Mouse (Mus musculus) hindbrain, embryonic 15.5 days (tissue): ENCODE data around the gene Hapln1. TPM values are rescaled to one million over a fixed set of nuclear protein-coding genes. Genes with fewer than 3 reads are reported as not detected.

Experiments
- ATAC-seq: fragments of 200-750 bp; cut with Nextera tagmentation; 2 replicates; pipeline ENCODE4 v1.8.0; 2017; ENCODE audit warnings: low read depth, moderate number of reproducible peaks, moderate TSS enrichment; ENCODE audit not compliant: low FRiP score
- H3K27ac ChIP-seq: fragments of 300-500 bp; sonication (generic); replicated peaks from 2 replicates; pipeline ENCODE4 v1.5.1; 2015; ENCODE audit warnings: mild to moderate bottlenecking, inconsistent platforms
- H3K27me3 ChIP-seq: fragments of 300-500 bp; sonication (generic); 2 replicates; pipeline ENCODE4 v1.6.1; 2015; ENCODE audit warnings: control low read depth, inconsistent platforms
- H3K36me3 ChIP-seq: fragments of 300-500 bp; sonication (generic); 2 replicates; pipeline ENCODE4 v1.6.1; 2015; ENCODE audit warnings: control low read depth, inconsistent platforms
- H3K4me1 ChIP-seq: fragments of 300-500 bp; sonication (generic); replicated peaks from 2 replicates; pipeline ENCODE4 v1.6.1; 2015; ENCODE audit warnings: control low read depth, inconsistent platforms
- H3K4me2 ChIP-seq: fragments of 300-500 bp; sonication (generic); 2 replicates; pipeline ENCODE4 v1.6.1; 2015; ENCODE audit warnings: moderate library complexity, mild to moderate bottlenecking, inconsistent platforms
- H3K4me3 ChIP-seq: fragments of 300-500 bp; sonication (generic); 2 replicates; pipeline ENCODE4 v1.5.1; 2015; ENCODE audit warnings: mild to moderate bottlenecking, inconsistent platforms
- H3K9ac ChIP-seq: fragments of 300-500 bp; sonication (generic); 2 replicates; pipeline ENCODE4 v1.6.1; 2015; ENCODE audit warnings: inconsistent platforms
- H3K9me3 ChIP-seq: fragments of 300-500 bp; sonication (generic); 2 replicates; pipeline ENCODE4 v1.6.1; 2016; ENCODE audit warnings: control low read depth, inconsistent platforms
- WGBS: fragments of 180-500 bp; shearing (Covaris S2); methylation state at CpG from one replicate; pipeline ENCODE4 v1.1.7; 2015; 5-methylcytosine and 5-hydroxymethylcytosine counted together
- polyA plus RNA-seq: library from polyadenylated mRNA; unstranded; fragments of >200 nt; fragmentation: Nextera tagmentation; extraction: Ambion mirVana; gene quantifications from 2 replicates; pipeline ENCODE4 v1.2.1, GENCODE M21; 2015

Hapln1 gene
- polyA plus RNA-seq: 0.52 and 0.82 TPM in 2 replicates

DNA sequence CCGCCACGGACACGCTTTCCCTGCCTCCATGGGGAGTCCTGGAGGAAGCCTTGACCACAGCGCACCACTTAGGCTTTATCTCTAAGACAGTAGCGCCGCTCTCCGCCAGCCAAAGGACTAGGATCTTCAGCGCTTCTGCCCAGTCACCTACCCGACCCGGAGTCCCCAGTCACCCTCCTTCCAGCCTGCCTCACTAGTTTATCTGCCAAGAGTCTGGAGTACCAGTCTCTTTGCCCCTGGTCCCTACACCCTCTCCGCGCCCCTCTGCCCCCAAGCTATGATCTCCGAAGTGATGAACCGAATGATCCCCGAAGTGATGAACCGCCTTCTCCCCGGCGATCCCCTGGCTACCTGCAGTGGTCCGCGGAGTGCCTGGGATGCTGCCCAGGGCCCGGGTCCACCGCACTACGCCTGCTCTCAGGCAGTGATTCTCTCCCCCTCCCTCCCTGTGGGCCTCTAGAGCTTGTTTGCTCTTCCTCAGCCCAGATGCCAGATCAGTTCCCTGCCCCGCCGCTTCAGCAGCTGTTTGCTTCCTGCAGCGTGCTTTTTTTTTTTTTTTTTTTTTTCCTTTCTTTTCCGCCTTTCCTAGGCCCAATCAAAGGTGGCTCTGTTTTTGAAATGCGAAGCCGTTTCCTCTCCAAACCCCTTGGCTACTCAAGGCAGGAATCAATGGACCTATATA is at the start of gene Hapln1:
Hapln1 (plus strand) TSS at position 592 of the 682 bp plus-strand sequence.
- WGBS: under 1% methylated on average over 29 of the region's 29 CpGs

DNA sequence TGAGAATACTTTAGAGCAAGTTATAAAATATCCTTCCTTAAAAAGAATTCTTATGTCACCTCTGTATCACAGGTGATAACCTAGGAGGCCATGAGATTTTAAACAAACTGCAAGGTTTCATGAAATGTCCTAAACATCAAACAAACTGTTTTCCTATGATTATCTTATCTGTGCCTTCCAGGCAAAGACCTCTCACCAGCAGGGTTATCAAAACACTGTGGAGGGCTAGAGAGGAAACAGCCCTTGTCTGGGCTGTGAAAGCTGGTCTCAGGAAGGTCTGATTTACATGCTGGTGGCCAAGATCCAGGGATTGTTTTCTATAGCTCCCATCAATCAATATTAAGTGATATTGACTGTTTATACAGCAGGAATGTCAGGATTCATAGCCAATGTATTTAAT is 46.4 kb upstream of the Hapln1 start:
- Histone ChIP-seq H3K9ac (no peak overlapping the region), H3K4me3 (no peak overlapping the region), H3K27ac (no peak overlapping the region), H3K9me3 (no peaks in the 10 kb centered on the region), H3K36me3 (no peaks in the 10 kb centered on the region), H3K27me3 (no peaks in the 10 kb centered on the region), H3K4me1 (no peaks in the 10 kb centered on the region), H3K4me2 (no peak overlapping the region)
- ATAC-seq: no peak

More for the DNA sequence above, at the start of gene Hapln1:
- H3K9me3 ChIP-seq: no peaks in the 10 kb centered on the region
- H3K9ac ChIP-seq: peak within 1 kb of the TSS; percentile 52
- H3K4me1 ChIP-seq: peaks cover 4% of the 10 kb centered on the region
- peak within 1 kb of the TSS; percentile 50 for H3K4me3 ChIP-seq
- H3K27me3 ChIP-seq: no peaks in the 10 kb centered on the region
- H3K4me2 ChIP-seq: peak within 1 kb of the TSS; percentile 77
- H3K27ac ChIP-seq: no peak within 1 kb of the TSS
- peak; percentile 90 for ATAC-seq
- no peaks in the 10 kb centered on the region for H3K36me3 ChIP-seq

DNA sequence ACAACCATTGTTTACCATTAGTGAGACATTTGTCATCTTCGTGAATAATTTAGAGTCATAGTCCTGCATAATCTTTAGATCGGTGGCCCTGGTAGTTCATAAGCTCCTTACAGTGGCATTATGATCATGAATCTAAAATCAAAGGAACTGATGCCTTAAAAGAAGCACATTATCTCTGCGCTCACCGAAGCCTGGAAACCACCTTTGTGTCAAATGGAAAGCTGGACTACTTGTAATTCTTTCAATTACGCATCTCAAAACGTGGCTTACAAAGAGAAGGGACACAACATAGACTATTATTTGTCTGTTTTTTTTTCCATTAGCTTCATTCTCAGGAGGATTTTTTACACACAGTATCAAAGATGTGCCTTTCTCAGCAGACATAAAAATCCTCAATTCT is 45.9 kb upstream of the Hapln1 start:
- H3K9me3 ChIP-seq: no peaks in the 10 kb centered on the region
- H3K9ac ChIP-seq: no peak overlapping the region
- no peaks in the 10 kb centered on the region for H3K4me1 ChIP-seq
- no peak for ATAC-seq
- H3K4me2 ChIP-seq: no peak overlapping the region
- 76% methylated on average over 6 of the region's 6 CpGs for WGBS
- no peaks in the 10 kb centered on the region for H3K27me3 ChIP-seq
- no peak overlapping the region for H3K4me3 ChIP-seq
- H3K27ac ChIP-seq: no peak overlapping the region
- H3K36me3 ChIP-seq: no peaks in the 10 kb centered on the region

DNA sequence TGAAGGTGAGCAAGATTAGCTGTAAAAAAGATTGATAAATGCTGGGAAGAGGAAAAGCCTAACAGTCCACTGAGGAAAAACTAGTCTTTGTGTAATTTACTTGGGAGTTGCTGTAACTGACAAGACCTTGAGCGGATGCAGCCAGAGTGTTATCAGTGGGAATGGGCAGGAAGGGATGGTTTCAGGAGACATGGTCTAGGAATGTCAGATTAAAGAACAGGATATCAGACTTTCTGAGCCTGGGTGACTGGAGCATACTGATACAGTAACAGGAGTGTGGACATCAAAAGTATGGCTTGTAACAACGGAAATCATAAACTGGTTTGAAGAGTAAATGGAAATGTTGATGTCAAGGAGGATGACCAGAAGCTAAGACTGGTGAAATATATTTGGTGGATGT is 43.0 kb upstream of the Hapln1 start:
- Histone ChIP-seq H3K9ac (no peak overlapping the region), H3K4me2 (no peak overlapping the region), H3K36me3 (no peaks in the 10 kb centered on the region), H3K9me3 (no peaks in the 10 kb centered on the region), H3K27ac (no peak overlapping the region), H3K4me3 (no peak overlapping the region), H3K4me1 (no peaks in the 10 kb centered on the region), H3K27me3 (no peaks in the 10 kb centered on the region)
- 89% methylated on average over 2 of the region's 2 CpGs for WGBS
- ATAC-seq: no peak

DNA sequence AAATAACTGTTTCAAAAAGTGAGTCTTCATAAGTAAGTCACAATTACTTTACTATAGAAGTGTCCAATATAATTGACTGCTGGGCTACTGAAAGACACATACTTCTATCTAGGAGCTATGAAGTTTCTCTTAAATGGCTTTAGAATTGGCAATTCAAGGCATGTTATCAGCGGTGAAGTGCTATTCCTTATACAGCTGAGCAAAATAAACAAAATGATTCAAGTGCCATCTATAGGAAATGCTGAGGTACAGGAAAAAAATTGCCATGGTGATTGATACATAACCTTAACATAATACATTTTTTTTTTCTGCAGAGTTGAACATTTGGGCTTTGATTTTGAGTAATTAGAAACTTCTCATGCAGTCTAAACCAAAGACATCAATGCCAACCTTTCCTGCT is 40.2 kb upstream of the Hapln1 start:
- no peak overlapping the region for H3K4me3 ChIP-seq
- H3K4me1 ChIP-seq: no peaks in the 10 kb centered on the region
- no peaks in the 10 kb centered on the region for H3K36me3 ChIP-seq
- no peak overlapping the region for H3K9ac ChIP-seq
- H3K9me3 ChIP-seq: no peaks in the 10 kb centered on the region
- H3K27me3 ChIP-seq: no peaks in the 10 kb centered on the region
- no peak for ATAC-seq
- no peak overlapping the region for H3K4me2 ChIP-seq
- 42% methylated on average over 1 of the region's 1 CpGs for WGBS
- no peak overlapping the region for H3K27ac ChIP-seq

DNA sequence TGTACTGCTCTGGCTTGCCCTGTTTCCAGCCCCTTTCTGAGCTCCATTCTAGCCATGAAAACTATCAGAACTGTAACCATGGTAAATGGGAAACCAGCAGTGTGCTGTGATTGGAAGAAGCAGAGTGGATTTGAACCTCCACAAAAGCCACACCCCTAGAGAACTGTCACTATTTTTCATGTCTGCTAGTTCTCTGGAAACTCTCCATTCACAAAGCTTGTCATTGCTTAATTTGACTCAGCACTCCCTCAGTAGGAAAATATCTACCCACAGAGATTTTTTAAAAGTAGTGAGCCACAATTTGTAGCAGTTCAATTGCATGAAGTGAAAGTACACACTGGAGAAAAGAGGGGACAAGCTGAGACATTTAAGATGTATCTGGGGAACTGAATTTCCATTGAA is 18.1 kb upstream of the Hapln1 start:
- no peaks in the 10 kb centered on the region for H3K27me3 ChIP-seq

DNA sequence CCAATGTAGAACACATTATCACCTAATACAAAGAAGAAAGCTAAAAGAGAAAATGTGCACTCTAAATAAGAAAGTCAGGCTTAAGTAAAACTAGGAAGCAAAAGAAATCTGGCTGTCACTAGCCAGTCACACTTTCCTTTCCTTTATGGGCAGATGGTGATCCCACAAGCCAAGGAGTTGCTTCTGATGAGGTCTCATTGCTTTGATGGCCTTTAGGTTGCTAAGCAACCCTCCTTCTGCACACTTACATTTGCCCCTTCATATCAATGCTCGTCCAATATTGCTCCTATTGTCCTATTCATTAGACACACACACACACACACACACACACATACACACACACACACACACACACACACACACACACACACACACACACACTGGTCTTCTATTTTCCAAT is 10.9 kb upstream of the Hapln1 start:
- Histone ChIP-seq H3K4me1 (no peaks in the 10 kb centered on the region), H3K9ac (no peak overlapping the region), H3K4me2 (no peak overlapping the region), H3K36me3 (no peaks in the 10 kb centered on the region), H3K4me3 (no peak overlapping the region), H3K27ac (no peak overlapping the region), H3K27me3 (no peaks in the 10 kb centered on the region), H3K9me3 (no peaks in the 10 kb centered on the region)
- ATAC-seq: no peak
- 22% methylated on average over 1 of the region's 1 CpGs for WGBS

More for the DNA sequence above, 18.1 kb upstream of the Hapln1 start:
- H3K27ac ChIP-seq: no peak overlapping the region
- no peak overlapping the region for H3K4me2 ChIP-seq
- no peaks in the 10 kb centered on the region for H3K36me3 ChIP-seq
- H3K4me1 ChIP-seq: no peaks in the 10 kb centered on the region
- H3K9me3 ChIP-seq: no peaks in the 10 kb centered on the region
- no peak overlapping the region for H3K4me3 ChIP-seq
- ATAC-seq: no peak
- H3K9ac ChIP-seq: no peak overlapping the region

DNA sequence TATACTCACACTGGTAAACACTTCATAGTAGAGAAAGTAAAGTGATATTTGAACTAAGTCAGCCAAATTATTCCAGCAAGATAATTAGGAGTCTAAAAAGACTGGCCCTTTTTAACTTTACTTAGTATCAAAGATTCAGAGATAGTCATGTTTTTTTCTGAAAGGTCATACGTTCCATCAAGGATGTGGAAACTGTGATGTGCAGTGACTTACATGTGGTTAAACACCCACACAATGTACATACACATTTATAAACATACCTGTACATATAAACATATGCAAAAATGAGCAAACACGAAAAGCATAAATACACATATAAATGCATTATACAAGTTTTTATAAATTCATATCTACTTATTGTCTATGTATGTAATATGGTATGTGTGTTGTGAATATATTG is 9.2 kb upstream of the Hapln1 start:
- Histone ChIP-seq H3K9ac (no peak overlapping the region), H3K27me3 (no peaks in the 10 kb centered on the region), H3K27ac (no peak overlapping the region), H3K36me3 (no peaks in the 10 kb centered on the region), H3K9me3 (no peaks in the 10 kb centered on the region), H3K4me1 (no peaks in the 10 kb centered on the region), H3K4me3 (no peak overlapping the region), H3K4me2 (no peak overlapping the region)
- WGBS: 91% methylated on average over 2 of the region's 2 CpGs
- no peak for ATAC-seq

DNA sequence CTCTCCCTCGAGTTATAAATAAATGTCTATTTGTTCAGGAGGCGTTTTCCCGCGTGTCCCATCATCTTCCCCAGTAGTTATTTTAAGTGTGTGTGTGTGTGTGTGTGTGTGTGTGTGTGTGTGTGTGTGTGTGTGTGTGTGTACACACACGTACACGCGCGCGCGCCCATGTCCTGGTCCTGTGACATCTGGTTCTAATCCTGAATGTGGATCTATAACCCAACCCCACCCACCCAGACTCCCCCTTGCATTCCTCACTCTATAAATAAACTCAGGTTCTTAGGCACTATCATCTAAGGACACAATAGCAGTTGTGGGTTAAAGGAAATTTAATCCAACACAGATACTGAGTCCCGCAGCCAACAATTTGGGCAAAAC is 280 bp downstream of the Hapln1 start:
- ATAC-seq: 0 out of 2 replicates have a peak, but pooled peaks have one; percentile 2
- H3K9ac ChIP-seq: peak overlapping the region; percentile 52; the same call in 1 of the 2 replicates
- 41% methylated on average over 11 of the region's 11 CpGs for WGBS

DNA sequence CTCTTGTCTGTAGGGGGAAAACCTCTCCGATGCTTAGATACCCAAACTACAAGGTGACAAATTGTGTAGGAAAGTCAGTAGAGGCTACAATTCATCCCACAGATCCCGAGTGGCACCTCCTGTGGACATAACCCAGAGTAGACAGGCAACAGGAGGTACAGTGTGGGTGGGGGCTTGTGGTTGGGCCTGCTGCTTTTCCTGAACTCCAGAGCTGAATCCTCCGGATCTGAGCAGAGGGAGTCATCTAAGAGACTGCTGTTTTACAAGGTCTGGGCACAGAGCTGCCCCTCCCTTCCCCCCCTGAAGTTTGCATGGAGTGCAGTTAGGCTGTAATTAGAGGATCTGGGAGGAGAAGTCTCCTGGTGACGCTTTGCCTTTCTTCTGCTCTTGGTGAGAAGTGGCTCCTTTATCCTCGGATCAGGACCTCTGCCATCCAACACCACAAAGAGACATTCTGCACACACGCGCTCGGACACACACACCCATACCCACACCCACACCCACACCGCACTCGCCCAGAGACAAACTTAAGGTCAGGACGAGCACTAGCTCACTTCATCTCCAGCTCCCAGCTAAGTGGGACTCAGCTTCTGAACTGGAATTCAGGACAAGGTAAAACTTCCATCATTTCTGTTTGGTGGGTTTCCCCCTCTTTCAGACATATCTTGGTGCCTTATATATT is 846 bp downstream of the Hapln1 start:
- no peaks in the 10 kb centered on the region for H3K27me3 ChIP-seq
- no peak overlapping the region for H3K4me3 ChIP-seq
- no peak overlapping the region for H3K27ac ChIP-seq
- no peak for ATAC-seq
- WGBS: 45% methylated on average over 11 of the region's 11 CpGs
- H3K9me3 ChIP-seq: no peaks in the 10 kb centered on the region
- H3K36me3 ChIP-seq: no peaks in the 10 kb centered on the region
- no peak overlapping the region; the same call in 1 of the 2 replicates for H3K4me2 ChIP-seq
- H3K4me1 ChIP-seq: peaks cover 4% of the 10 kb centered on the region
- no peak overlapping the region for H3K9ac ChIP-seq

More for the DNA sequence above, 280 bp downstream of the Hapln1 start:
- no peaks in the 10 kb centered on the region for H3K36me3 ChIP-seq
- peak overlapping the region; percentile 77 for H3K4me2 ChIP-seq
- H3K27me3 ChIP-seq: no peaks in the 10 kb centered on the region
- no peaks in the 10 kb centered on the region for H3K9me3 ChIP-seq
- H3K27ac ChIP-seq: no peak overlapping the region
- peak overlapping the region; percentile 50 for H3K4me3 ChIP-seq
- peaks cover 4% of the 10 kb centered on the region for H3K4me1 ChIP-seq

DNA sequence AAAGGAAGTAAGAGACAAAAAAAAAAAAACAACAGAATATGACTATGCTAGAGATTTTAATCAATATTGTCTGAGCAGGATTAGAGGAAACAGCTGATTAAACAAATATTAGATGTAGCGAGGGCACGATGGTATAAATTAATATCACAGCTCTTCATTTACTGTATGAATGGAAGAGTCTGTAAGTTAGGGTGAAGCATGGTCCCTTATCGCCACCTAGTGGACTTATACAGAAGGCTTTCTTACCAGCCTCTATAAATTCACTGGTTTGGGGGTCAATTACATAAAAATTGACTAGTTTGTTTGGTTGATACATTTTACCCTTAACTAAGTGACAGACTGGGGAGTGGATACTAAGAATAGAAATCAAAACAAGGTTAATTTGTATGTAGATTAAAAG is 3.4 kb downstream of the Hapln1 start:
- Histone ChIP-seq H3K36me3 (no peaks in the 10 kb centered on the region), H3K27me3 (no peaks in the 10 kb centered on the region)
- ATAC-seq: no peak; the same call in 1 of the 2 replicates

DNA sequence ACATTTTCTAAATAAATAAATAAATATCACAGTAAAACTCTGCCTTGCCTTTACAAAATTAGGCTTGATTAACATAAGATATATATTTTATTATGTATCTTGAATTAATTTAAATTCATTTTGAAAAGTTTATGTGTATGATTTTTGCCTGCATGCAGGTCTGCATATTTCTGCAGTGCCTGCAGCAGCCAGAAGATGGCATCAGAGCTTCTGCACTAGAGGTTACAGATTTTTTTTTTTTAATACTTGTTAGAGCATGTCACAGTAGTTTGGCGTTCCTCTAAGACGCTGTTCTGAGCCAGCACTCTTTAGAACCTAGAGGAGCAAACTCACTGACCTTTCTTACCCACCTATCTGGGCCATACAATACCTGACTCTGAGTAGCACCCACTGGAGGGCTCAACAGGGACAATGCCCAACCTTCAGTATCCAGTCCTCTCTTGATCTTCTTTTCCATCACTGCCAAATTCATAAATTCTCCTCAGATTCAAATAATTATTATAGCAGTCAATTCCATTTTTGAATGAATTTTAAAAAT is 8.7 kb downstream of the Hapln1 start:
- Histone ChIP-seq H3K9ac (no peak overlapping the region), H3K4me1 (no peaks in the 10 kb centered on the region), H3K27ac (no peak overlapping the region), H3K36me3 (no peaks in the 10 kb centered on the region), H3K9me3 (no peaks in the 10 kb centered on the region), H3K27me3 (no peaks in the 10 kb centered on the region), H3K4me2 (no peak overlapping the region), H3K4me3 (no peak overlapping the region)
- no peak for ATAC-seq
- WGBS: 32% methylated on average over 2 of the region's 2 CpGs

More for the DNA sequence above, 3.4 kb downstream of the Hapln1 start:
- Histone ChIP-seq H3K4me3 (no peak overlapping the region), H3K9ac (no peak overlapping the region), H3K27ac (no peak overlapping the region), H3K4me2 (no peak overlapping the region), H3K9me3 (no peaks in the 10 kb centered on the region), H3K4me1 (peaks cover 4% of the 10 kb centered on the region)
- WGBS: 4% methylated on average over 3 of the region's 3 CpGs
